In genomic region chr6:8686678-8687580, GRCm38 (mm10) we compare ENCODE assay signal across 14 mouse cellular contexts.
A peak's percentile ranks its signal among the peaks of the same experiment; 100 is the strongest.
DNase-seq lines count a peak whose midpoint lies in the region; ATAC-seq lines count a peak whose summit lies in the region.
"Had no signal": no experiment of that assay in that cellular context is flagged by ENCODE, and none has a peak within 500 bp of the region (broad histone marks: within the 10 kb centered on the region; RNA-seq: fewer than 3 reads in every experiment).

No protein-coding gene starts in this region.

- no peaks in the 10 kb centered on the region for H3K27me3 ChIP-seq in forebrain, embryonic 10.5 days (ENCODE audit: poor library complexity, severe bottlenecking)
- H3K27me3 ChIP-seq: heart, embryonic 15.5 days had no signal

- no peaks in the 10 kb centered on the region for H3K9me3 ChIP-seq in forebrain, embryonic 10.5 days
- H3K9me3 ChIP-seq: G1E; heart, embryonic 15.5 days had no signal

- H3K4me1 ChIP-seq in brown adipose tissue, adult 24 weeks (ENCODE audit: control insufficient read depth, insufficient read depth, insufficient read length, low read length): peaks cover 3% of the 10 kb centered on the region; the same call in 1 of the 2 replicates
- peaks cover under 1% of the 10 kb centered on the region; the same call in 1 of the 2 replicates for H3K4me1 ChIP-seq in forebrain, embryonic 10.5 days

- 90% methylated on average over 14 of the region's 14 CpGs for WGBS in forebrain, embryonic 10.5 days

- H3K27ac ChIP-seq in brown adipose tissue, adult 24 weeks (replicated peaks; ENCODE audit: low read depth, low read length): peak overlapping the region; percentile 84
- H3K27ac ChIP-seq in forebrain, embryonic 10.5 days: no peak overlapping the region
- H3K27ac ChIP-seq: heart, embryonic 15.5 days; left cerebral cortex, adult 2 months had no signal

- DNase-seq in kidney, adult 9 months: peak; percentile 22
- no peak for DNase-seq in kidney, adult 11 months
- DNase-seq in lung, postnatal 36 days: peak; percentile 47
- no peak for DNase-seq in layer of hippocampus, adult 9-11 months
- no peak for DNase-seq in forebrain, embryonic 10.5 days (ENCODE audit: extremely low spot score, low spot score)
- DNase-seq: adrenal gland, postnatal 14 days; cerebellum, postnatal 36 days; kidney, adult 18-20 months; thymus, postnatal 14 days had no signal

- peak; percentile 29 for ATAC-seq in CD4-positive, CD25-positive, alpha-beta regulatory T cell, adult 4 months

- H3K4me3 ChIP-seq in brown adipose tissue, adult 24 weeks (ENCODE audit: insufficient read depth, low read depth, low read length): peak overlapping the region; percentile 24; the same call in 1 of the 2 replicates
- H3K4me3 ChIP-seq in forebrain, embryonic 10.5 days: no peak overlapping the region
- H3K4me3 ChIP-seq: heart, embryonic 15.5 days; left cerebral cortex, adult 2 months had no signal

- H3K36me3 ChIP-seq in forebrain, embryonic 10.5 days (replicated peaks): no peaks in the 10 kb centered on the region
- H3K36me3 ChIP-seq: G1E; heart, embryonic 15.5 days had no signal

Comparison
In these comparisons a context has a peak if more than half of its experiments do, and no peak if none do; other contexts are left out.
1. DNase-seq: peak in kidney, adult 9 months (single experiment) and lung, postnatal 36 days (single experiment); none in kidney, adult 11 months (single experiment), layer of hippocampus, adult 9-11 months (single experiment) and forebrain, embryonic 10.5 days (single experiment).